Mouse (Mus musculus) cerebellum, adult 2 months (tissue): ENCODE measurements at regions not wholly inside any gene's neighbourhood (a gene's known extent, or its start where the extent isn't known, plus 50 kb on each side); places are given as distances from the start of the nearest gene placed in this dataset.

Experiments used
- CTCF ChIP-seq: fragments of 200-500 bp; IDR thresholded peaks from 2 replicates; pipeline ENCODE4 v1.5.1; 2011; ENCODE audit warnings: low read depth, mild to moderate bottlenecking, control low read depth, low read length, moderate library complexity, borderline replicate concordance; ENCODE audit not compliant: insufficient read depth
- POLR2A ChIP-seq: fragments of 200-500 bp; IDR thresholded peaks from 2 replicates; pipeline ENCODE4 v1.6.1; 2011; ENCODE audit warnings: low read length, control low read depth, borderline replicate concordance; ENCODE audit not compliant: insufficient read depth

DNA sequence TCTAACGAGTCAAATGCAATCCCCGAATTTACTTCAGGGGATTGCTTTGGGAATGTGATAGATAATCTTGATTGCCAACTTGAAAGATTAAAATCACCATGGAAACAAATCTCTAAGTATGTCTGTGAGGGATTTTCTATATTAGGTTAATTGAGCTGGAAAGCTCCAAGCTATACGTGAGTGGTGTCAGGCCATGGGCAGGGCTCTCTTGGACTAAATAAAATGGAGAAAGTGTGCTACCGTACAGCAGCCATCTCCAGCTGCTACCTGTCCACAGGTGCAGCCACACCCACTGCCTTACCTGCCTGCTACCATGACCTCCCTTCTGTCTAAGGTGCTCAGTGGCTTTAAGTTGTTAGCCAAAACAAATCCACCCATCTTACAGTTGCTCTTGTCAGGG, 345.0 kb upstream of the Sphkap start:
- no peak for TF ChIP-seq CTCF
- no peak for TF ChIP-seq POLR2A
